Mouse (Mus musculus): ENCODE results near the gene Cbx3. TPM values are rescaled to one million over a fixed set of nuclear protein-coding genes. Genes with fewer than 3 reads are reported as not detected.

The Cbx3 gene
- polyA plus RNA-seq, 1 experiment from 2014 or later, result 619 TPM

- peaks cover 12% of the 10 kb centered on the region for H3K4me1 ChIP-seq (ENCODE audit: control insufficient read depth, insufficient read depth, low read length)
- no peaks in the 10 kb centered on the region for H3K27me3 ChIP-seq (ENCODE audit: control insufficient read depth, insufficient read depth, low read length)
- WGBS, result 2% methylated on average over 2 of the region's 2 CpGs
- peak overlapping the region; percentile 99 for H3K4me3 ChIP-seq (ENCODE audit: low read depth, low read length)
- no peaks in the 10 kb centered on the region for H3K9me3 ChIP-seq (ENCODE audit: control insufficient read depth, low read length)
- H3K4me2 ChIP-seq (ENCODE audit: low read depth), result peak overlapping the region; percentile 61
- ATAC-seq (ENCODE audit: insufficient read depth, low FRiP score, low TSS enrichment) (no peak), DNase-seq (ENCODE audit: low spot score) (no peak)
- H3K9ac ChIP-seq (ENCODE audit: low read length), result peak overlapping the region; percentile 55; the same call in 1 of the 2 replicates
- peaks cover 4% of the 10 kb centered on the region; the same call in 1 of the 2 replicates for H3K36me3 ChIP-seq (ENCODE audit: control insufficient read depth, insufficient read depth, low read length)
- H3K27ac ChIP-seq (ENCODE audit: low read depth, low read length), result no peak overlapping the region
Observed at GRCm38 (mm10) chr6:51467649-51468048, 2.5 kb upstream of the Cbx3 start.

DNA sequence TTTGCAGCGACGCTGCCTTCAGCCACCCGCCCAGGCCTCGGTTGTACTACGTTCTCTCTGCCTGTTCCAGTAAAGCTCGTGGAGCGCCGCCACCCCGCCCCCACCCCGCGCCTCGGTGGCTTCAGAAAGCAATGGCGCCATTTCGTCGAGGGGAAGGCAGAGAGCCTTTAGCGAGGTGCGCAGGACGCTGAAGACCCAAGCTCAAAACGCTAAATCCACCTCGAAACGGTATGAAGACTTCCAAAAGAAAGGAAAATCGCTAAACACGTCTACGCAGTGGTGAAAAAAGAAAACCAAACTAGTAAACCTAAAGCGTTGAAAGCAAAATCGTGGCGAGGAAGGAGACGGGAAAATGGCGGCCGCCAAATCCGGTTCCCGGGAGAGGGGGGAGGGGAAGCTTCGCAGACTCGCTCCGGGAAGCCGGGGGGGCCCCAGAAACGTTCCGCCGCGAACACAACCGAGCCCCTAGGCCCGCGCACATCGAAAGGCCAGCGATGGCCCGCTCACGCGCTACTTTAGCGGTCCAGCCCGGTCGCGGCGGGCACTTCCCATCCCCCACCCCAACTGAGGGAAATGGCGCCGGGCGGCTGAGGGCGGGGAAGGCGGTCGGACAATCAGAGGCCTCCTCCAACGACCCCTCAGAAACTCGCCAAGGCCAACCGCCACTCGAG lies 1.1 kb upstream of the Cbx3 start:
- peak overlapping the region; percentile 100 for H3K9ac ChIP-seq (ENCODE audit: low read length)
- peak; percentile 32; the same call in 1 of the 2 replicates for ATAC-seq (ENCODE audit: insufficient read depth, low FRiP score, low TSS enrichment)
- peak overlapping the region; percentile 99 for H3K4me3 ChIP-seq (ENCODE audit: low read depth, low read length)
- peak overlapping the region; percentile 100 for H3K27ac ChIP-seq (ENCODE audit: low read depth, low read length)
- WGBS, result under 1% methylated on average over 63 of the region's 63 CpGs
- peaks cover 20% of the 10 kb centered on the region for H3K4me1 ChIP-seq (ENCODE audit: control insufficient read depth, insufficient read depth, low read length)
- peak; percentile 86 for DNase-seq (ENCODE audit: low spot score)
- H3K36me3 ChIP-seq (ENCODE audit: control insufficient read depth, insufficient read depth, low read length), result 0 out of 2 replicates have a peak, but pooled peaks cover 9% of the 10 kb centered on the region
- H3K9me3 ChIP-seq (ENCODE audit: control insufficient read depth, low read length), result no peaks in the 10 kb centered on the region
- H3K27me3 ChIP-seq (ENCODE audit: control insufficient read depth, insufficient read depth, low read length), result no peaks in the 10 kb centered on the region
- peak overlapping the region; percentile 51 for H3K4me2 ChIP-seq (ENCODE audit: low read depth)

DNA sequence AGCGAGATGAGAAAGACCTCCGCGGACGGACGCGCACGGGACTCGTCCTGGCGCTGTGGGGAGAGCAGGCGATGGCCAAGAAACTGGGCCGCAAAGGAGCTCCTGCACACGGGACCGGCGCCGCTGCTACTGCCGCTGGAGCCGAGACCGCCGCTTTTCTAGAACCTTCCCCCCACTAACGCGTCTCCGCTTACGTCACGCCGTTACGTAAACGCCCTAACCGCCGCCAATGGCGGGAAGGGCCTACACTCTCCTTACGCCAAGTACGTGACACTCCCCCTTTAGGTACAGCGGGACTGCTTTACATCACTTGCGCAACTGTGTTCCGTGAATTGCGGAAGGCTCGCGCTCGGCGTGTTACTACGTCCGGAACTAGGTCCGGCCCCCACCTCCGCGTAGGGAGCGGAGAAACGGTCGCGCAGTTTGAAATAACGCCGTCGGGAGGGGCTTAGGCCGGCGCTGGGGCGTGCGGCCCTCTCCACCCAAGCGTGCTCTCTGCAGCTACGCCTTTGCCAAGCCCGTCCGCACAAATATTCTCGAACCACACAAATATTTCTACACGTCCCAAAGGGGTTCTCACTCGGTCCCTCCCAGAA lies 347 bp upstream of the Cbx3 start, which contains the start of gene Hnrnpa2b1:
TSS of gene Hnrnpa2b1 (minus strand) at position 180 of the 596 bp plus-strand sequence.
- Histone ChIP-seq H3K9ac (ENCODE audit: low read length) (peak within 1 kb of the TSS; percentile 100), H3K27ac (ENCODE audit: low read depth, low read length) (peak within 1 kb of the TSS; percentile 100)
- under 1% methylated on average over 63 of the region's 63 CpGs for WGBS

DNA sequence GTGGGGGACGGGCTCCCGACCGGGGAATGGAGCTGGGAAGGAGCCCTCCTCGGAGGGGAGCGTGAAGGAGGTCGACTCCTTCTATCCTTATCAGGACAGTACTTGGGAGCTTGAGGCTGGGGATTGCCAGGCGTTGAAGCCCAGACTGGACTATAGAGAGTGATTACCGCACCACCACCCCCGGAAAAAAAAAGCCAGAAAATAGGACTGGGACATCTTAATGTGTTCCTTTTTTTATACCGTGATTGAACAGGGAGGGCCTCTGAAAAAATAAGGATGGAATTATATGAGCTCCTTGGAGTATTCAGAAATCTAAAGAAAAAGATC lies 982 bp downstream of the Cbx3 start:
- DNase-seq (ENCODE audit: low spot score) (no peak), ATAC-seq (ENCODE audit: insufficient read depth, low FRiP score, low TSS enrichment) (no peak; the same call in 1 of the 2 replicates)
- peak overlapping the region; percentile 100 for H3K27ac ChIP-seq (ENCODE audit: low read depth, low read length)
- peak overlapping the region; percentile 100 for H3K9ac ChIP-seq (ENCODE audit: low read length)
- H3K27me3 ChIP-seq (ENCODE audit: control insufficient read depth, insufficient read depth, low read length), result no peaks in the 10 kb centered on the region
- H3K9me3 ChIP-seq (ENCODE audit: control insufficient read depth, low read length), result no peaks in the 10 kb centered on the region
- H3K36me3 ChIP-seq (ENCODE audit: control insufficient read depth, insufficient read depth, low read length), result peaks cover 9% of the 10 kb centered on the region; the same call in 1 of the 2 replicates
- peak overlapping the region; percentile 28; the same call in 1 of the 2 replicates for H3K4me2 ChIP-seq (ENCODE audit: low read depth)
- WGBS, result 0% methylated on average over 10 of the region's 10 CpGs
- peak overlapping the region; percentile 99 for H3K4me3 ChIP-seq (ENCODE audit: low read depth, low read length)
- peaks cover 16% of the 10 kb centered on the region for H3K4me1 ChIP-seq (ENCODE audit: control insufficient read depth, insufficient read depth, low read length)

More for the DNA sequence above, 347 bp upstream of the Cbx3 start, which contains the start of gene Hnrnpa2b1:
- Histone ChIP-seq H3K36me3 (ENCODE audit: control insufficient read depth, insufficient read depth, low read length) (0 out of 2 replicates have a peak, but pooled peaks cover 9% of the 10 kb centered on the region), H3K9me3 (ENCODE audit: control insufficient read depth, low read length) (no peaks in the 10 kb centered on the region), H3K4me3 (ENCODE audit: low read depth, low read length) (peak within 1 kb of the TSS; percentile 99), H3K4me2 (ENCODE audit: low read depth) (peak within 1 kb of the TSS; percentile 55), H3K4me1 (ENCODE audit: control insufficient read depth, insufficient read depth, low read length) (peaks cover 20% of the 10 kb centered on the region), H3K27me3 (ENCODE audit: control insufficient read depth, insufficient read depth, low read length) (no peaks in the 10 kb centered on the region)
- DNase-seq (ENCODE audit: low spot score) (peak; percentile 99), ATAC-seq (ENCODE audit: insufficient read depth, low FRiP score, low TSS enrichment) (peak; percentile 89)

DNA sequence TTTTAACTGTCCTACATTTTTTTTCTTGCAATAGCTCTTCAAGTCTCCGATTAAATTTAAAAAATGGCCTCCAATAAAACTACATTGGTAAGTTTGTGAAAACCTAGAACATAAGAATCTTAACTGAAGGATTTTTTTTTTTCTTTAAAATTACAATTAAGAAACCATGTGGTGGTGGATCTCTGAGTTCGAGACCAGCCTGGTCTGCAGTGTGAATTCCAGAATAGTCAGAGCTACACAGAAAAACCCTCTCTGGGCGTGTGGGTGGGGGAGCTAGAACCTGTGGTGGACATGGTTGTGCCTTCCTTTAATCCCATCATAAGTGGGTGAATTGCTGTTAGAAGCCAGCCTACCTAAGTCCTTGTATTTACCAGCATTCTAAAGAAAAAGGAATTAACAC lies 1.6 kb downstream of the Cbx3 start:
- ATAC-seq (ENCODE audit: insufficient read depth, low FRiP score, low TSS enrichment) (no peak), DNase-seq (ENCODE audit: low spot score) (no peak)
- H3K4me2 ChIP-seq (ENCODE audit: low read depth), result peak overlapping the region; percentile 61
- no peaks in the 10 kb centered on the region for H3K27me3 ChIP-seq (ENCODE audit: control insufficient read depth, insufficient read depth, low read length)
- no peak overlapping the region for H3K27ac ChIP-seq (ENCODE audit: low read depth, low read length)
- H3K9ac ChIP-seq (ENCODE audit: low read length), result peak overlapping the region; percentile 35; the same call in 1 of the 2 replicates
- WGBS, result 28% methylated on average over 3 of the region's 3 CpGs
- H3K4me1 ChIP-seq (ENCODE audit: control insufficient read depth, insufficient read depth, low read length), result peaks cover 15% of the 10 kb centered on the region
- H3K36me3 ChIP-seq (ENCODE audit: control insufficient read depth, insufficient read depth, low read length), result peaks cover 9% of the 10 kb centered on the region; the same call in 1 of the 2 replicates
- no peaks in the 10 kb centered on the region for H3K9me3 ChIP-seq (ENCODE audit: control insufficient read depth, low read length)
- peak overlapping the region; percentile 99 for H3K4me3 ChIP-seq (ENCODE audit: low read depth, low read length)

GRCm38 (mm10) chr6:51472213-51472612 lies 2.1 kb downstream of the Cbx3 start:
- no peaks in the 10 kb centered on the region for H3K9me3 ChIP-seq (ENCODE audit: control insufficient read depth, low read length)
- peak overlapping the region; percentile 61 for H3K4me2 ChIP-seq (ENCODE audit: low read depth)
- peaks cover 9% of the 10 kb centered on the region; the same call in 1 of the 2 replicates for H3K36me3 ChIP-seq (ENCODE audit: control insufficient read depth, insufficient read depth, low read length)
- no peak for DNase-seq (ENCODE audit: low spot score)
- no peak overlapping the region for H3K27ac ChIP-seq (ENCODE audit: low read depth, low read length)
- 56% methylated on average over 4 of the region's 4 CpGs for WGBS
- ATAC-seq (ENCODE audit: insufficient read depth, low FRiP score, low TSS enrichment), result no peak
- peak overlapping the region; percentile 99 for H3K4me3 ChIP-seq (ENCODE audit: low read depth, low read length)
- H3K9ac ChIP-seq (ENCODE audit: low read length), result peak overlapping the region; percentile 35; the same call in 1 of the 2 replicates
- H3K27me3 ChIP-seq (ENCODE audit: control insufficient read depth, insufficient read depth, low read length), result no peaks in the 10 kb centered on the region
- peaks cover 12% of the 10 kb centered on the region for H3K4me1 ChIP-seq (ENCODE audit: control insufficient read depth, insufficient read depth, low read length)

DNA sequence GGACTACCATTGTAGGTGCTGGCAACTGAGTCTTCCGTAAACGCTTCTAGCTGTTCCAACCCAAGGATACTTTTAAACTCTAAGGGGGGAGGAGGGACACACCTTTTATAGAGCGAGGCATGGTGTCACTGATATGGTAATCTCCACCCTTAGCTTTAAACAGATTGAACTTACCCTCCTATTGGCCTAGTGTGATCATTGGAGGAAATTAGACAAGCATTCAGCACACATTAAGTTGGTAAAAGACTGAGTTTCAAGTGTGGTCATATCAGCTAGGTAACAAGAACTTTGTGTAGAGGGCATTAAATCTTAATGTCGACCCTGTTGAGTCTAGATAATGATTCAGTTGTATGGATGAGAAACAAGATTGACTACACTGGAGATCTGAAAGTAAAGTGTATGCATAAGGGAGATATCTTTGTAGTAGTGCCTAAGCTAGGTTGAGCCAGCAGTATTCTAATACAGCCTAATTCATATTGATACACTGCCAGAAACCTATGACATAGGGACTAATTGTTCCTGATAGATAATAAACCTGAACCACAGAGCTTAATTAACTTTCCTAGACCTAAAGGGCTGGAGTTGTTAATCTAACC lies 9.1 kb downstream of the Cbx3 start:
- WGBS, result 94% methylated on average over 4 of the region's 4 CpGs
- no peaks in the 10 kb centered on the region for H3K27me3 ChIP-seq (ENCODE audit: control insufficient read depth, insufficient read depth, low read length)
- peaks cover 27% of the 10 kb centered on the region for H3K36me3 ChIP-seq (ENCODE audit: control insufficient read depth, insufficient read depth, low read length)
- no peak overlapping the region for H3K4me3 ChIP-seq (ENCODE audit: low read depth, low read length)
- ATAC-seq (ENCODE audit: insufficient read depth, low FRiP score, low TSS enrichment), result no peak
- no peak overlapping the region for H3K27ac ChIP-seq (ENCODE audit: low read depth, low read length)
- DNase-seq (ENCODE audit: low spot score), result no peak
- H3K9me3 ChIP-seq (ENCODE audit: control insufficient read depth, low read length), result no peaks in the 10 kb centered on the region
- no peak overlapping the region for H3K4me2 ChIP-seq (ENCODE audit: low read depth)
- H3K9ac ChIP-seq (ENCODE audit: low read length), result no peak overlapping the region
- no peaks in the 10 kb centered on the region for H3K4me1 ChIP-seq (ENCODE audit: control insufficient read depth, insufficient read depth, low read length)

GRCm38 (mm10) chr6:51481548-51481947 lies 11.4 kb downstream of the Cbx3 start:
- DNase-seq (ENCODE audit: low spot score) (no peak), ATAC-seq (ENCODE audit: insufficient read depth, low FRiP score, low TSS enrichment) (no peak)
- Histone ChIP-seq H3K4me2 (ENCODE audit: low read depth) (no peak overlapping the region), H3K27ac (ENCODE audit: low read depth, low read length) (no peak overlapping the region), H3K4me3 (ENCODE audit: low read depth, low read length) (no peak overlapping the region), H3K27me3 (ENCODE audit: control insufficient read depth, insufficient read depth, low read length) (no peaks in the 10 kb centered on the region), H3K9ac (ENCODE audit: low read length) (no peak overlapping the region), H3K36me3 (ENCODE audit: control insufficient read depth, insufficient read depth, low read length) (peaks cover 22% of the 10 kb centered on the region), H3K9me3 (ENCODE audit: control insufficient read depth, low read length) (no peaks in the 10 kb centered on the region), H3K4me1 (ENCODE audit: control insufficient read depth, insufficient read depth, low read length) (no peaks in the 10 kb centered on the region)
- WGBS, result 95% methylated on average over 8 of the region's 8 CpGs

Measured in neural tube, embryonic 11.5 days (tissue).